Mouse (Mus musculus) kidney, embryonic 16.5 days (tissue): ENCODE data around the gene Zbed3. TPM values are rescaled to one million over a fixed set of nuclear protein-coding genes. Genes with fewer than 3 reads are reported as not detected.

ENCODE experiments used
- ATAC-seq: fragments of 200-750 bp; cut with Nextera tagmentation; 2 replicates; pipeline ENCODE4 v1.8.0; 2017; ENCODE audit warnings: moderate TSS enrichment; ENCODE audit not compliant: low FRiP score, low TSS enrichment
- H3K27ac ChIP-seq: fragments of 300-500 bp; sonication (generic); 2 replicates; pipeline ENCODE4 v1.5.1; 2014; ENCODE audit warnings: low read length
- H3K27me3 ChIP-seq: fragments of 300-500 bp; sonication (generic); 2 replicates; pipeline ENCODE4 v1.6.1; 2014; ENCODE audit warnings: low read length, control low read depth, mixed read lengths; ENCODE audit not compliant: insufficient read depth
- H3K36me3 ChIP-seq: fragments of 300-500 bp; sonication (generic); 2 replicates; pipeline ENCODE4 v1.6.1; 2014; ENCODE audit warnings: low read length, control low read depth, mixed read lengths; ENCODE audit not compliant: insufficient read depth
- H3K4me1 ChIP-seq: fragments of 300-500 bp; sonication (generic); 2 replicates; pipeline ENCODE4 v1.6.1; 2014; ENCODE audit warnings: low read length, control low read depth, mixed read lengths; ENCODE audit not compliant: insufficient read depth
- H3K4me2 ChIP-seq: fragments of 300-500 bp; sonication (generic); replicated peaks from 2 replicates; pipeline ENCODE4 v1.6.1; 2014; ENCODE audit warnings: low read depth, low read length
- H3K4me3 ChIP-seq: fragments of 300-500 bp; sonication (generic); 2 replicates; pipeline ENCODE4 v1.5.1; 2014; ENCODE audit warnings: mild to moderate bottlenecking, low read length
- H3K9ac ChIP-seq: fragments of 300-500 bp; sonication (generic); replicated peaks from 2 replicates; pipeline ENCODE4 v1.6.1; 2014; ENCODE audit warnings: low read length
- H3K9me3 ChIP-seq: fragments of 300-500 bp; sonication (generic); 2 replicates; pipeline ENCODE4 v1.6.1; 2016; ENCODE audit warnings: low read length, control low read depth
- whole genome bisulfite sequencing: fragments of 180-500 bp; shearing (Covaris S2); extraction: QIAGEN DNeasy Blood & Tissue Kit; methylation state at CpG from one replicate; pipeline ENCODE4 v1.1.7; 2014; 5-methylcytosine and 5-hydroxymethylcytosine counted together
- polyA plus RNA-seq: library from polyadenylated mRNA; unstranded; fragments of >200 nt; fragmentation: Nextera tagmentation; extraction: Ambion mirVana; gene quantifications from 2 replicates; pipeline ENCODE4 v1.2.1, GENCODE M21; 2015

The Zbed3 gene
- polyA plus RNA-seq, result 77.8 and 85.6 TPM in 2 replicates

DNA sequence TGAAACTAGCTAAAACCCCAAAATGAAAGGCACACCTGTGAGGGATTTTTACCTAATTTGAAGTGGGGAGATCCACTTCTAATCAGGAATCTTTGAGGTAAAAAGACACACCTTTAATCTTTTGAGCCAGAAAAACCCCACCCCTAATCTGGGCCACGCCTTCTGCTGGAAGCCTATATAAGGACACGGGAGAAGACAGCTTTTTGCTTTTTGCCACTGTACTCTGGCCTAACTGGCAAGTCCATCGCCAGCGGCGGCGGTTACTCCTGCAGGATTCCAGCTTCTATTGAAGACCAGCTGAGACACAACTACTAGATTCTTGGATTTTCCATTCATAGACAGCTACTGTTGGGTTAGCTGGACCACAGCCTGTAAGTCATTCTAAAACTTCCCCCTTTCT lies at the start of gene Zbed3:
TSS of gene Zbed3 (plus strand) at position 213 of the 400 bp plus-strand sequence.
- Histone ChIP-seq H3K27ac (peak within 1 kb of the TSS; percentile 100), H3K4me3 (peak within 1 kb of the TSS; percentile 85), H3K4me1 (peaks cover 38% of the 10 kb centered on the region), H3K4me2 (peak within 1 kb of the TSS; percentile 74), H3K36me3 (no peaks in the 10 kb centered on the region), H3K27me3 (no peaks in the 10 kb centered on the region), H3K9ac (peak within 1 kb of the TSS; percentile 98), H3K9me3 (no peaks in the 10 kb centered on the region)
- no peak for ATAC-seq
- 83% methylated on average over 6 of the region's 6 CpGs for WGBS

DNA sequence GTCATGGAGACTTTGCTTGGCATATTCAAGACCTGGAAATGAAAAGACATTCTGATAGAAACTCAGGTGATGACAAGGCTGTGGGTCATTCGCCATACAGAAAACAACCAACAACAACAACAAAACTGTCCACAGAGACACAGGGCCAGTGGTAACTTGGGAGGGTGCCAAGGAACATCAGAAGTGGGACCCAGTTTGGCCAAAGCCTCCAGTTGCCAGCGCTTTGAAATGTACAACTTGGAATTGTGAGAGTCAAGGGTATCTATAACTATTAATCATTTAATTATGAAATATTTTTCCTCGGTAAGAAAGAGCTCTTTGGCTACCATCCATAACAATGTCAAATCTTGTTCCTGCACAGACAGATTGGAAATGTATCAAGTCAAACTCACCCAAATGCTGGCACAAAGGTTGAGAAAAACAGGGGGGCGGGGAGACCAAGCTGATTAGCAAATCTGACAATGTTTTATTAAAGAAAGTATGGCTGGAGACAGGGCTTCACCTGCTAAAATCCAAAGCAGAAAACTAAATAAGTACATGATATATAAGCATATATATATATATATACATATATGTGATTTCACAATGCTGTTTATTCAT lies 44.9 kb upstream of the Zbed3 start:
- Histone ChIP-seq H3K9ac (no peak overlapping the region), H3K4me1 (peaks cover 13% of the 10 kb centered on the region), H3K9me3 (no peaks in the 10 kb centered on the region), H3K27ac (no peak overlapping the region), H3K27me3 (no peaks in the 10 kb centered on the region), H3K4me2 (no peak overlapping the region), H3K36me3 (no peaks in the 10 kb centered on the region), H3K4me3 (no peak overlapping the region)
- ATAC-seq, result no peak
- WGBS, result 83% methylated on average over 4 of the region's 4 CpGs

DNA sequence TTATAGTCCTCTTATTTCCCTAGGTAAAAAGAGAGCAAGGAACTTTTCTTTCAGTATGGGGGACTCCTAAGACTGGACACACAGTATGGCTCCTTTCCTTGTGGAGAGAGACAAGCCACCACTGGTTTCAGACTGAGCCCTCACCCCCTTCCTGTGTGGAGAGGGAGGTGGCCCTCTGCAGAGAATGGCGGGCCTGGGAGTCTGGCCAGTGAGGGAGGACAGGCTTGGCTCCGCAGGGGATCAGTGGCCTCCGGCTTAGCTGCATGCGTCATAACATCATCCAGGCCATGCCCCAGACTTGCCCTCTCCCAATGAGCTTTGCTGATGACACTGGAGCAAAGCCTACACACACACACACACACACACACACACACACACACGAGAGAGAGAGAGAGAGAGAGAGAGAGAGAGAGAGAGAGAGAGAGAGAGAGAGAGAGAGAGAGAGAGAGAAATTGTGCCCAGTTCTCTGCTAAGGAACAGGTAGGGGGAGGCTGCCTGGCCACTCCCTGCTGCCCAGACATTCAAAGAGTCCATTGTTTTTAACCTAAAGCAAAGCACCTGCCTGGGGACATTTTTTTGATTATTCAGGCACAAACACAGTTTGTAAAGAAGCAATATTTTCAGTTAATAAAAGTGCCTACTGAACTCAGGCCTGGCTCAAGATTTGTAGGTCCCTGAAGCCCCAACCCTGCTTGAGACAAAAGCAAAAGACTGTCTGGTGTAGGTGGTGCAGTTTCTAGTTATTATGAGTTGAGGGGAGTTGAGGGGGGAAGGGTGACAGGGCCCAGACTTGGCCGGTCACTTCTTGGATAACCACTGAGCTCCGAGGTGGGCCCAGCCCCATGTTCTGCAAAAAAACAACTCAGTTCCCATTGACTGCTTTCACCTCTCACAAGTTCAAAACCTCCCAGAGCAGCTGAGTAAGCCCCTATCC lies 41.4 kb upstream of the Zbed3 start:
- Histone ChIP-seq H3K9me3 (no peaks in the 10 kb centered on the region), H3K4me3 (no peak overlapping the region), H3K4me1 (peaks cover 13% of the 10 kb centered on the region), H3K27me3 (no peaks in the 10 kb centered on the region), H3K27ac (peak overlapping the region; percentile 58), H3K9ac (no peak overlapping the region), H3K4me2 (no peak overlapping the region), H3K36me3 (no peaks in the 10 kb centered on the region)
- WGBS, result 29% methylated on average over 6 of the region's 7 CpGs
- ATAC-seq, result peak; percentile 72

DNA sequence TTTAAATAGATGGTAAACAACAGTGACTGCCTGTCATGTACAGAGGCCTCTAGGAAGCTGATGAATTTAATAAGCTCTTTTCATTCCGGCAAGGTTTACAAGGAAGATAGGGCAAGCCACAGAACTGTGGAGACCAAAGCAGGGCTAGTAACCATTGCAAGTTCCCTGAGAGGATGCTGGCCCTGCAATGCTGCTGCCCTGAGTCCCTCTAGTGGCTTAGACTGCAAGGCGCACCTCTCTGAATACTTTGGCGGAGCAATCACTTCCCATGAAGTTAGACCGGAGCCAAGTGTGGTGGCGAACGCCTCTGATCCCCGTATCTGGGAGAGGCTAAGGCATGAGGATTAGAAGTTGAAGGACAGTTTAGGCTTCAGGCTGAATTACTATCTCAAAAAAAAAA lies 36.4 kb upstream of the Zbed3 start:
- Histone ChIP-seq H3K4me1 (peaks cover 10% of the 10 kb centered on the region), H3K27ac (no peak overlapping the region), H3K9me3 (no peaks in the 10 kb centered on the region), H3K9ac (no peak overlapping the region), H3K4me3 (no peak overlapping the region), H3K4me2 (no peak overlapping the region), H3K27me3 (0 out of 2 replicates have a peak, but pooled peaks cover 3% of the 10 kb centered on the region), H3K36me3 (no peaks in the 10 kb centered on the region)
- 3% methylated on average over 7 of the region's 7 CpGs for WGBS
- ATAC-seq, result peak; percentile 89

DNA sequence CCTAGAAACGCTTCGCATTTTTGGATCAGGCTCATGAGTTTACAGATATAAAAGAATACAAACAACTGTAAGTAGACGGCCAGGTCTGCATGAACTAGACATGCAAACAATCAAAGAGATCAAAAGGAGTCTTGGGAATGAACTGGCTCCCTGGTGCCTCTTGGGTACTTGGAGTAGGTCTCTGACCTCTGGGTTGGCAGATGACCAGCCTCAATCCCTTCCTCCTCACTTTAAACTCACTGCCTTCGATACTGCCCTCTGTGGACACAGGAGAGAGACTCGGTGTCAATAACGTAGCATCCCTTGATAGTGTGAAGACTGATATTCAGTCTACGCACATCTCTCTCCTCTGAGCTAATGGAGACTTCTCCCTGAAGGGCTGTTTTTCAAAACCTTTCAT lies 35.4 kb upstream of the Zbed3 start:
- ATAC-seq, result no peak
- Histone ChIP-seq H3K4me2 (no peak overlapping the region), H3K9ac (no peak overlapping the region), H3K9me3 (no peaks in the 10 kb centered on the region), H3K4me3 (no peak overlapping the region), H3K27me3 (0 out of 2 replicates have a peak, but pooled peaks cover 3% of the 10 kb centered on the region), H3K36me3 (no peaks in the 10 kb centered on the region), H3K4me1 (peaks cover 2% of the 10 kb centered on the region; the same call in 1 of the 2 replicates), H3K27ac (no peak overlapping the region)
- 65% methylated on average over 7 of the region's 7 CpGs for WGBS

DNA sequence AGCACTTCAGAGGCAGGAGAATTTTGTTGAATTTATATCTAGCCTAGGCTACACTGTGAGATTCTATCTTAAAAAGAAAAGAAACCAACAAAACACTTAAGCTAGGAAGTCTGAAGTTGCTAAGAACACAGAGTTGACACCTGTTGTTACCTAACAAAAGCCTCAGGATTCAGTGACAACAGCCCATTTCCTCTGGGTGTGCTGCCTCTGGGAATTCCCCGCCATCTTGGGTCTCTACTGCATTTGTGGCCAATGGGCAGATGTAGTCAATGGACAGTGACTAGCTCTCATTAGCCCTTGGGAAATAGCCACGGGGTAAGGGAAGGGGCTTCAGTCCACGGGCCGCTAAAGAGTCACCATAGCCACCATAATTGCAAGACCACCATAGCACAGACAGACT lies 31.4 kb upstream of the Zbed3 start:
- 91% methylated on average over 4 of the region's 4 CpGs for WGBS
- Histone ChIP-seq H3K4me2 (no peak overlapping the region), H3K27me3 (0 out of 2 replicates have a peak, but pooled peaks cover 3% of the 10 kb centered on the region), H3K9me3 (no peaks in the 10 kb centered on the region), H3K36me3 (no peaks in the 10 kb centered on the region), H3K4me3 (no peak overlapping the region), H3K9ac (no peak overlapping the region), H3K4me1 (no peaks in the 10 kb centered on the region), H3K27ac (no peak overlapping the region)
- ATAC-seq, result no peak

DNA sequence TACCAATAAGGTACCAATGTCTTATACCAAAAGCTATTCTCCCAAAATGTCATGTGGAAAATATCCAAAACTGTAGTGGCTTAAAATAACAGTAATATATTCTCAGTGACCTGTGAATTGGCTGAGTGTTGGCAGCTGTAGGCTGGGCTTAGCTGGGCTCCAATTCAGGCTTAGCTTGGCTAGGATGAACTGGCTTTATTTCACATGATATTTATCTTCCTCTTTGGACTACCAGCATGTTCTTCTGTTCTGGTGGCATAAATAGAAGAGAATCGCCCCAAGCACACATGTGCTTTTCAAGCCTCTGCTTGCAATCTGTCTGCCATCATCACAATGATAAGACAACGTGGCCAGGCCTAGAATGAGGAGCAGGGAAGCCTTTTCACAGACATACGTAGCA lies 23.5 kb upstream of the Zbed3 start:
- H3K4me1 ChIP-seq, result no peaks in the 10 kb centered on the region
- no peak overlapping the region for H3K4me2 ChIP-seq
- H3K36me3 ChIP-seq, result no peaks in the 10 kb centered on the region
- ATAC-seq, result no peak
- H3K27me3 ChIP-seq, result no peaks in the 10 kb centered on the region
- H3K27ac ChIP-seq, result no peak overlapping the region
- H3K9ac ChIP-seq, result no peak overlapping the region
- no peak overlapping the region for H3K4me3 ChIP-seq
- peaks cover 3% of the 10 kb centered on the region; the same call in 1 of the 2 replicates for H3K9me3 ChIP-seq
- 58% methylated on average over 3 of the region's 3 CpGs for WGBS

DNA sequence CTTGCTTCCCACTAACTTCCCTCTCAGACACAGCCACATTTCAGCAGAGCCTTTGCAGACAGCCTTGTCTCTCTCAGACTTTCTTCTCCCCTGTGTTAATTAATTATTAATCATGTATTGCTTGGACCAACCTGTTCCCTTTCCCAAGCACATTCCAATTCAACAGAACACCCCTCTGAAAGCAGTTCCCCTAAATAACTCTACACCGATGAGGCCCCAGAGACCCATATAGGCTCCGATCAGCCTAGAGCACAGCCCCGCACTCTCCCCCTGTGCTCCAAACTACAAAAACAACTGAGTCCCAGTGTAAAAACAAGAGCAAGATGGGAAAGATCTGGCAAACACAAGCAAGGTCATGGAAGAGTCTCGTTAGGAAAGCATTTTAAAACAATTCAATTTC lies 16.8 kb upstream of the Zbed3 start:
- peak overlapping the region; percentile 82 for H3K27ac ChIP-seq
- no peaks in the 10 kb centered on the region for H3K27me3 ChIP-seq
- H3K9ac ChIP-seq, result no peak overlapping the region; the same call in 1 of the 2 replicates
- no peak overlapping the region for H3K4me3 ChIP-seq
- H3K4me2 ChIP-seq, result peak overlapping the region; percentile 23; the same call in 1 of the 2 replicates
- no peaks in the 10 kb centered on the region for H3K36me3 ChIP-seq
- WGBS, result 35% methylated on average over 4 of the region's 4 CpGs
- H3K4me1 ChIP-seq, result peaks cover 13% of the 10 kb centered on the region
- ATAC-seq, result peak; percentile 75
- H3K9me3 ChIP-seq, result peaks cover 3% of the 10 kb centered on the region; the same call in 1 of the 2 replicates

DNA sequence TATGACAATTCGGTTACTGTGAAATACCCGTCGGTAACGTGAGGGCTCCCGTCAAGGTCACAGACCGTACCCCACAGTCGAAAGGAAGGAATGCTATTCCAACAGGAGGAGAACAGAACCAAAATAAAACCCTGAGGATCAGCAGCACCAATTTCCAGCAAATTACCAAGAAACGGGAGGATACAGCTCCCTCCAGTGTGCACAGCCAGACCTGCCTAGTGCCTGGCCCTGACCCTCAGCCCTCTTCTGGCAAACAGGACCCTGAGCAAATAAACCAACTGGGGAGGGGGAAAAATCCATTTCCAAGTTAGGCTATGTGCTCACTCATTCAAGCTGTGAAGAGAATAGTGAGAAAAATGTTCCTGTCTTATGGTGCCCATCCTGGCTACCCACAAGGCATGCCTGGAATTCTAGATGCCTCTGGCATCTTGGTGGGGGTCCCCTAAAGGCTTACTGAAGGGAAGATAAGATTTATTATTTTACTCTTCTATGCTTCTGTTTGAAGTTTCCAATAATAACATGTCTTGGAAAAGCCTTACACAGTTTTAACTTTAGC lies 16.2 kb upstream of the Zbed3 start:
- Histone ChIP-seq H3K36me3 (no peaks in the 10 kb centered on the region), H3K9me3 (peaks cover 3% of the 10 kb centered on the region; the same call in 1 of the 2 replicates), H3K4me3 (no peak overlapping the region), H3K27ac (peak overlapping the region; percentile 82), H3K4me1 (peaks cover 13% of the 10 kb centered on the region), H3K4me2 (0 out of 2 replicates have a peak overlapping the region, but pooled peaks have one; percentile 23), H3K9ac (no peak overlapping the region; the same call in 1 of the 2 replicates), H3K27me3 (no peaks in the 10 kb centered on the region)
- WGBS, result 45% methylated on average over 8 of the region's 8 CpGs
- peak; percentile 41; the same call in 1 of the 2 replicates for ATAC-seq
